Mouse (Mus musculus) layer of hippocampus, adult 8-10 months (tissue): ENCODE data around the gene Frmd4b. TPM values are rescaled to one million over a fixed set of nuclear protein-coding genes. Genes with fewer than 3 reads are reported as not detected.
"Not testable (repeated sequence)": the region's sequence is repeated elsewhere in the genome, so short reads cannot be mapped to it uniquely, and the experiment has no call there.

Experiments
- DNase-seq, 2 experiments: peaks; one replicate each; pipeline ENCODE4 v3.0.0; 2022; ENCODE audit warnings: low spot score in 2 of 2
- total RNA-seq, 4 experiments: library from RNA; stranded (reverse); gene quantifications; 2 replicates each; pipeline ENCODE4 v1.2.4; 2022

Frmd4b gene
- total RNA-seq, 4 experiments from 2014 or later, result 30.6 to 39.0 (median 34.4) TPM

DNA sequence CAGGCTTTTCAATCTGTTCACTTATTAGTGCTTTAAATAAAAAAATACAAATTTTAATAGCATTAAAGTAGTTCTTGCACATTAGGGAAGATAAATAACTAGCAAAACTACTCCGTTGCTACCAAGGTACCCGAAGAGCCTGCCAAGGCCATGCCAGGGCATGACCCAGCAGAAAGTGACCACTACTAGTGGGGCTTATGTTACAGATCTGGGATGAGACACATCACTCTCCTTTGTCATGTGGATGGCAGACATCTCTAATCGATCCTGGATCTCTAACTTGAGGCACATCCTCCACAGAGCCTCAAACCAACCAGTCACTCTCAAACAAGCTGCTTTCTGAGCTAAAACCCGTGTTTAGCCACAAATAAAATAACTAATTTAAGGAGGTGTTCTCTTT is 350.7 kb downstream of the Frmd4b start:
- DNase-seq, result no peak

DNA sequence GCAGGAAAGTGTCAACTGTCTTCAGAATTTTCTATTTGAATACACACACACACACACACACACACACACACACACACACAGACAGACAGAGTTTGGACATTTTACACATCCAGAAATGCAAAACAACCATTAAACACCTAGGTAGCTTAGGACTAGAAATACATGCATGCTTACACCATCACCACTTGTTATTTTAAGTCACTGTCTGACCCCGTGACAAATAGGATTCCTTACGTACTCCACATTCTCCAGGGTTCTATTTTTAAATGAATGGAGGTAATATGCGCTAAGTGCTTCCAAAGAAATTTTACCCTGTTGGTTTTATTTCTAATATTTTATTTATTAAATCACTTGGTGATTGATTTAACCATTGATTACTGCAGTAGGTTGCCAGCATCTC is 351.6 kb downstream of the Frmd4b start:
- no peak for DNase-seq

DNA sequence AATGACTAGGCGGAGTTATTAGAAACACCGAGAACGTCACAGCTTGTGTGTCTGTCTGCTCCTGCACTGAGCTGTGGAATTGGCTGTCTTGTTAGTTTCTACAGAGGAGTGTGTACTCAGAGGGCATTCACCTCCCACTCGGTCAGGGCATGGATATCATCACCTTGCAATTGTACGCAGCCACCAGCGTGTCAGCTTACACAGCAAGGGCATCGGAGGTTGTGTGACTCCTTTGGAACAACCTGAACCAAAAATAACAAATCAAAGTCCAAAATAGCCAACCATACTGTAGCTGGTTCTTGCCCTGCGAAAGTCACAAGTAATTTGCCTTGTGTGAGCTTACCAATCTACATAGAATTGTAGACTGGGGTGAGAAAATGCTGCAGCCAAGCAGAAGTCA is 352.1 kb downstream of the Frmd4b start:
- no peak for DNase-seq

DNA sequence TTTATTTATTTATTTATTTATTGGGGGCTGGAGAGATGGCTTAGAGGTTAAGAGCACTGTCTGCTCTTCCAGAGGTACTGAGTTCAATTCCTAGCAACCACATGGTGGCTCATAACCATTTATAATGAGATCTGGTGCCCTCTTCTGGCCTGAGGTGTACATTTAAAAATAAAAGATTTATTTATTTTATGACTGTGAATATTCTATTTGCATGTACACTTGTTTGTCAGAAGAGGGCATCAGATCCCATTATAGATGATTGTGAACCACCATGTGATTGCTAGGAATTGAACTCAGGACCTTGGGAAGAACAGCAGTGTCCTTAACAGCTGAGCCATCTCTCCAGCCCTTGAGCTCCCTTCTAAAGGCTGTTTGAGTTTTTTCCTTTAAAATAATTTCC is 353.6 kb downstream of the Frmd4b start:
- DNase-seq, result not testable (repeated sequence)

DNA sequence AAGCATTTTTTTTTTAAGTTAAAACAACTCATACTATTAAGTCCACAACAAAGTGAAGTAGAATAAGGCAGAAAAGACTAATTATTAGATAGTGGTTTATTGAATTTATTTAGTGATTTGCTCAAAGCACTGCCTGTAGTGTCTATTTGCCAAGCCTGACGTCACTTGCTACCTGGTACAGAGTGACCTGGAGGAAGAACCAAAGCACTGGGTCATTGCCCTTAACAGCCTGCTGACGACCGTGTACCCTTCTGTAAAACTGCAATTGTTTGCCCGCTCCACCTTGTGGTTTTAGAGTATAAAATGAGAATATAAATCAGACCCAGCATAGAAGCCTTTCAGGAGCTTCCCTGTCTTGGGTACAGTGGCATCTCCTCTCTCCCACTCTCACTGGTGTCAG is 355.1 kb downstream of the Frmd4b start:
- no peak for DNase-seq

DNA sequence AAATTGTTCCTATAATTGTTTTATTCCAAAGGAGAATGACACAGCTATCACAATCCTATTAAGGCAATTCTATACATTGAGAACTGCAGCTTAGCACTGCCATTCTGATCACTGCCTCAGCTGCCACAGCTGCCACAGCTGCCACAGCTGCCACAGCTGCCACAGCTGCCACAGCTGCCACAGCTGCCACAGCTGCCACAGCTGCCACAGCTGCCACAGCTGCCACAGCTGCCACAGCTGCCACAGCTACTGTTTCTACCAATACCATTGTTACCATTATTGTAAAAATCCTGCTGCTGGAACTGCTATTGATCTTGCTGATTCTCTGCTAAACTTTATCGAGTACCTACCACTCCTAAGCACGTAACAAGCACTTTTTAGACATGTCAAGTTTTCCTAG is 357.4 kb downstream of the Frmd4b start:
- DNase-seq, result not testable (repeated sequence)

DNA sequence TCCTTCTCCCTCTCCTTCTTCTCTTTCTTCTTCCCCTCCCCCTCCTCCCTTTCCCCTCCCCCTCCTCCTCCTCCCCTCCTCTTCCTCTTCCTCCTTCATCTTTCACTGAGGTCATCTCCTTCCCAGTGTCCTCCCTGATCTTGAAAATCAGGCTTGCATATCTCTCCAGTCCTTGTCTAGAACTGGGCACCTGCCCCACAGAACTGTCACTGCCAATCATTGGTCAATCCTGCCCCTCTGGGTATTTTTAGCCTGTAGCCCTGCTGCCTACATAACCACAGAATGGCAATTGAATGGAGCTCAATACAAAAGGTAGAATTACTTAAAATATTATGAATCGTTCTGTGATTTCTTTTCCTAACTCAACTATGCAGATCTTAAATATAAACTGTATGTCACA is 358.9 kb downstream of the Frmd4b start:
- no peak for DNase-seq

DNA sequence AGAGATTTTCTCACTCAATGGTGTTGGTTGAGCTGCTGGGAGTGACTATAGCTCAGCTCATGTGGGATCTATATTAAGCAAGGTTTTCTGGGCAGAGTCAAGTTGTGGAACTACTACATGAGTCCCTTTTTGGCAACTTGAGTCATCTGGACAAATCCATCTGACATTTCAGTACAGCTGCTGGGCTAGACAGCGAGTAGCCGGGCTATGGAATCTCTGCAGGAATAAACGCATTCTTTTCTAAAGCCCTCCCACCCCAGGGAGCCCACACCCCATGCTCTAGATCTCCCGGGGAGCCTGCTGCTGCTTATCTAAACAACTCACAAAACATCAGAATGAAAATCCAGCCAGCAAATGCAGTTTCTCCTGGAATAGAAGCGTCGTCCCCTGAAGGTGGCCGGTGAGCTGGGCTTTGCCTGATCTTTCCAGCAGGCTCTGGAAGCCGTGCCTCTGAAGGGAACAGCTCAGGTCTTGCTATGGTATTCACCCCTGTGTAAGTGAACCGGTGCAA is 364.6 kb downstream of the Frmd4b start, which contains the start of gene Lmod3:
Gene Lmod3 (minus strand): TSS at position 49 of the 511 bp plus-strand sequence.
- no peak for DNase-seq

DNA sequence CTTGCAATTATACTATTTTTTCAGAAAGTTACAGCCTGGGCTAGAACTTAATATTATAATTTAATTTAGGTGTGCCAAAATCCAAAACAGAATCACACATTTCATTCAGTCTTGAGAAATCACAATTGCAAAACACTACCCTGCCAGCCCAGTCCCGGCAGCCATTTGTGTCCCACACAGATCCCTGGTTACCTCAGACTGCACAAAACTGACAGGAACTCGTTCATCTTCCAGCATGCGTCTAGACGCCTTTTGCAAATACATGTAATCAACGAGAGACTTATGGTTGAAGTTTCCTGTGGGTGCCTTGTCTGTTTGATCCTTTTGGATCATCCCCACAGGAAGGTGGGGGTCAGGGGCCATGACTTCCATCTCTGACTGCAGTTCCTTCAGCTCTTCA is 365.3 kb downstream of the Frmd4b start:
- DNase-seq, result no peak

DNA sequence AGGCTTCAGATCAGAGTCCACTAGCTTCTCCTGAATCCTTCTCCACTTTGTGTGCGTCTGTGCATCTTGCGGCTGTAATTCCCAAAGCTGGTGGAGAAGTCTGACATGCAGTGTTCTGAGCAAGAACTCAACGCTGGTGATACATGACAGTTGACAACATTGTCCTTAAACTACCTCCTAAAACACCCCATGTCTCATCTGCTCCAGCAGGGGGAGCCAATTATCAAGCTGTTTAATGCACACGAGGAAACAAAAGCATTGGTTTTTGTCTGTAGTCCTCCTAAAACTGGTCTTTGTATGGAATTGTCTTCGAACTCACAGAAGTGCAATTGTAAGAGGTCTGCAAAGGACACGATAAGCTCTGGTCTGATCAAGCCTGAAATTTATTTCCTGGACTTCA is 366.4 kb downstream of the Frmd4b start:
- peak; percentile 36 to 62 for DNase-seq

DNA sequence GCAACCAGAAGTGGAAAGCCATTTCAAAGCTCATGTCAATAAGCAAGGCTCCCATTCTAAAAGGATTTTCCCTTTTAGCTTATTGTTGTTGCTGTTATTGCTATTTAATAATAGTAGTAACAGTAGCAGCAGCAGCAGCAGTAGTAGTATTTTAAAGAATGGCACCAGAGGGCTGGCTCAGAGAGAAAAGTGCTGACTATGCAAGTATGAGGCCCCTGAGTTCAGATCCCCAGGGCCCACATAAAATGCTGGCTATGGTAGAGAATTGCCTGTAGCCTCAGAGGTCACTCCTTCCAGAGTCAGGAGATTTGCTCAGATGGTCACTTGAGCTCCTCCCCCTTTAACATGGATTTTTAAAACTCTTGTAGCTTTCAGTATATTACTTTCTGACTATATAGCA is 372.1 kb downstream of the Frmd4b start:
- DNase-seq, result no peak

DNA sequence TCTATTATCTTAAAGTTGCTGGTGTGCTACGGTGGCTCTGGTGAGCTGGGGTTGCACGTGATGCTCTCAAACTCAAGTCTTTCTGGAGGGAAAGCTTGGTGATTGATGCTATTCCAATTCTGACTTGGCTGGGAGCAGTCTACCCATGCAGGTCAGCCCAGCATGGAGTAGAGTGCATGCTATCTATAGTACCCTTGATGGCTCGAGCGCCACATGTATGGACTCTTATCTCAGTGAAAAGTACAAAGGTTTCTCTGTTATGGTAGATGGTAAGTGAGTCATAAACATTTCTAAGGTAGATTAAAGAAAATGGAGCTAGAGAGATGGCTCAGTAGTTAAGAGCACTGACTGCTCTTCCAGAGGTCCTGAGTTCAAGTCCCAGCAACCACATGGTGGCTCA is 374.8 kb downstream of the Frmd4b start:
- no peak for DNase-seq

DNA sequence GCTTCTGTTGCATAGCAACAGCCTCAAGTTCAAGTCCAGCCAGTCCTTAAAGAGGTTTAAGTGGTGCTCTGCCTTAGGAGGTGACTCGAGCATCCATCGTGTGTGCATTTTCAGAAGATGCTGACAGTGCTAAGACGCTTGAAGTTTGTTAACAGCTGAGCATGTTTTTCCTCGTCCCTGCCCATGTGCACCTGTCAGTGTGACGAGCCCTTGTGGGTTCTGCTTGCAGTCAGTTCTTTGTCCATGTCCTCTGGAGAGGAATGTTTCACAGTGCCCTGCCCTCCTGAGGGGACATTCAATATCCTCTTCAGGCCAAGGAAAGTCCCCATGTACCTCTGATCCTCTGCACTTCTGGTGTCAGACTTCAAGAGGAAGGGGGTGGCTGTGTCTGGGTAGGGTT is 377.2 kb downstream of the Frmd4b start:
- DNase-seq, result no peak

DNA sequence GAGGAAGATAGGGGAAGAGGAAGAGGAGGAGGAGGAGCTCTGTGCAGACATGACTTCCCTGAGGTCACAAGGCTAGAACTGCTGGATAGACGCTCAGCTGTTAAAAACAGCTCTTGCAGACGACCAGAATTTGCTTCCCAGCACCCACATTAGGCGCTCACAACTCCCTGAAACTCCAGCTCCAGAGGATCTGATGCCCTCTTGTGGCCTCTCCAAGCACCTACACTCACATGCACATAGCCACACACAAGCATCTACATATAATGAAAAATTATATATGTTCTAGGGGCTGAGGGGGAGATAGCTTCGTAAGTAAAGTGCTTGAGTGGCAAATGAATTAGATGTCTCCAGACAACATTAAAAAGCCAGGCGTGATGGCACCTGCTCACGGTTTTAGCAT is 378.0 kb downstream of the Frmd4b start:
- no peak for DNase-seq

Other genes starting within 250 kb of the Frmd4b start
- gene Mitf, start 189.5 kb upstream of the Frmd4b start, total RNA-seq, result 10 to 100 TPM in 3 of 4 experiments, 1 to 10 TPM in 1; 9.7 to 12.9 (median 10.8) TPM